Mouse (Mus musculus): ENCODE measurements around the gene Tomm70a.
A peak's percentile ranks its signal among the peaks of the same experiment; 100 is the strongest.

The Tomm70a gene

GRCm38 (mm10) chr16:57144741-57145140, 23.2 kb downstream of the Tomm70a start:
- no peak for DNase-seq (ENCODE audit: low read depth, low spot score)

- no peak for DNase-seq (ENCODE audit: low read depth, low spot score)
Observed at GRCm38 (mm10) chr16:57151437-57151836, 29.9 kb downstream of the Tomm70a start.

- DNase-seq (ENCODE audit: low read depth, low spot score) = no peak
Observed at GRCm38 (mm10) chr16:57155899-57156298, 34.4 kb downstream of the Tomm70a start.

- DNase-seq (ENCODE audit: low read depth, low spot score) = no peak
Observed at GRCm38 (mm10) chr16:57157076-57157475, 35.6 kb downstream of the Tomm70a start.

GRCm38 (mm10) chr16:57157728-57158127, 36.2 kb downstream of the Tomm70a start:
- no peak for DNase-seq (ENCODE audit: low read depth, low spot score)

- no peak for DNase-seq (ENCODE audit: low read depth, low spot score)
Observed at GRCm38 (mm10) chr16:57159835-57160234, 38.3 kb downstream of the Tomm70a start.

- no peak for DNase-seq (ENCODE audit: low read depth, low spot score)
Observed at GRCm38 (mm10) chr16:57162841-57163240, 41.3 kb downstream of the Tomm70a start.

- no peak for DNase-seq (ENCODE audit: low read depth, low spot score)
Observed at GRCm38 (mm10) chr16:57163694-57164093, 42.2 kb downstream of the Tomm70a start.

GRCm38 (mm10) chr16:57165157-57165556, 43.7 kb downstream of the Tomm70a start:
- DNase-seq (ENCODE audit: low read depth, low spot score) = no peak

GRCm38 (mm10) chr16:57166086-57166485, 44.6 kb downstream of the Tomm70a start:
- no peak for DNase-seq (ENCODE audit: low read depth, low spot score)

- peak; percentile 85 for DNase-seq (ENCODE audit: low read depth, low spot score)
Observed at GRCm38 (mm10) chr16:57166611-57167513, 45.4 kb downstream of the Tomm70a start, which contains the start of gene Nit2. Gene Nit2, minus strand, starts transcription at chr16:57167341.

GRCm38 (mm10) chr16:57167514-57167912, 46.0 kb downstream of the Tomm70a start:
- DNase-seq (ENCODE audit: low read depth, low spot score) = no peak

GRCm38 (mm10) chr16:57168236-57168635, 46.7 kb downstream of the Tomm70a start:
- DNase-seq (ENCODE audit: low read depth, low spot score) = no peak

GRCm38 (mm10) chr16:57171161-57171560, 49.7 kb downstream of the Tomm70a start:
- DNase-seq (ENCODE audit: low read depth, low spot score) = no peak

- no peak for DNase-seq (ENCODE audit: low read depth, low spot score)
Observed at GRCm38 (mm10) chr16:57171570-57171969, 50.1 kb downstream of the Tomm70a start.

GRCm38 (mm10) chr16:57174480-57174879, 53.0 kb downstream of the Tomm70a start:
- DNase-seq (ENCODE audit: low read depth, low spot score) = peak; percentile 47

GRCm38 (mm10) chr16:57175751-57176150, 54.2 kb downstream of the Tomm70a start:
- DNase-seq (ENCODE audit: low read depth, low spot score) = no peak

GRCm38 (mm10) chr16:57176276-57176675, 54.8 kb downstream of the Tomm70a start:
- DNase-seq (ENCODE audit: low read depth, low spot score) = peak; percentile 18

GRCm38 (mm10) chr16:57177254-57177653, 55.8 kb downstream of the Tomm70a start:
- DNase-seq (ENCODE audit: low read depth, low spot score) = peak; percentile 65

- DNase-seq (ENCODE audit: low read depth, low spot score) = no peak
Observed at GRCm38 (mm10) chr16:57177664-57178063, 56.2 kb downstream of the Tomm70a start.

GRCm38 (mm10) chr16:57181180-57181579, 59.7 kb downstream of the Tomm70a start:
- peak; percentile 47 for DNase-seq (ENCODE audit: low read depth, low spot score)

- DNase-seq (ENCODE audit: low read depth, low spot score) = no peak
Observed at GRCm38 (mm10) chr16:57182037-57182436, 60.5 kb downstream of the Tomm70a start.

GRCm38 (mm10) chr16:57186618-57187017, 65.1 kb downstream of the Tomm70a start:
- DNase-seq (ENCODE audit: low read depth, low spot score) = no peak
